Mouse (Mus musculus) inflammation-experienced regulatory T-cells, adult 6 months (primary cell): ENCODE results near the gene Sp2. TPM values are rescaled to one million over a fixed set of nuclear protein-coding genes. Genes with fewer than 3 reads are reported as not detected.
A peak's percentile ranks its signal among the peaks of the same experiment; 100 is the strongest.

ENCODE experiments used
- ATAC-seq: one replicate; pipeline ENCODE4 v1.8.0; 2017
- polyA plus RNA-seq, 3 experiments: library from polyadenylated mRNA; unstranded; fragments of 100-300 nt; shearing (Covaris generic); gene quantifications; one replicate each; pipeline ENCODE4 v1.2.1; 2017

Gene Sp2
- 10 to 100 TPM; 20.4 to 24.7 (median 20.9) TPM for polyA plus RNA-seq

- ATAC-seq = no peak
Observed at GRCm38 (mm10) chr11:96982859-96983258, at the start of gene Sp2. TSS of gene Sp2 (minus strand) at chr11:96982959.

- ATAC-seq = no peak
Observed at GRCm38 (mm10) chr11:97032499-97032898, 49.7 kb upstream of the Sp2 start.

- ATAC-seq = no peak
Observed at GRCm38 (mm10) chr11:97031977-97032376, 49.2 kb upstream of the Sp2 start.

- ATAC-seq = no peak
Observed at GRCm38 (mm10) chr11:97030426-97030825, 47.7 kb upstream of the Sp2 start.

- ATAC-seq = peak; percentile 78
Observed at GRCm38 (mm10) chr11:97029686-97030417, 47.1 kb upstream of the Sp2 start, which contains the start of gene Scrn2. TSS of gene Scrn2 (plus strand) at chr11:97029938.

GRCm38 (mm10) chr11:97025721-97026344 is 43.1 kb upstream of the Sp2 start:
- ATAC-seq = peak; percentile 63

- ATAC-seq = no peak
Observed at GRCm38 (mm10) chr11:97024977-97025376, 42.2 kb upstream of the Sp2 start.

- ATAC-seq = peak; percentile 56
Observed at GRCm38 (mm10) chr11:97021873-97022484, 39.2 kb upstream of the Sp2 start.

GRCm38 (mm10) chr11:97021121-97021765 is 38.5 kb upstream of the Sp2 start:
- no peak for ATAC-seq

- no peak for ATAC-seq
Observed at GRCm38 (mm10) chr11:97019345-97019708, 36.6 kb upstream of the Sp2 start.

- peak; percentile 35 for ATAC-seq
Observed at GRCm38 (mm10) chr11:97018583-97019344, 36.0 kb upstream of the Sp2 start.

GRCm38 (mm10) chr11:97017696-97018582 is 35.2 kb upstream of the Sp2 start:
- no peak for ATAC-seq

- ATAC-seq = no peak
Observed at GRCm38 (mm10) chr11:97013121-97013670, 30.4 kb upstream of the Sp2 start, which contains the start of gene Sp6. TSS of gene Sp6 (plus strand) at chr11:97013394.

GRCm38 (mm10) chr11:97009198-97009790 is 26.5 kb upstream of the Sp2 start:
- no peak for ATAC-seq

GRCm38 (mm10) chr11:97007093-97007794 is 24.5 kb upstream of the Sp2 start:
- ATAC-seq = peak; percentile 87

- ATAC-seq = no peak
Observed at GRCm38 (mm10) chr11:97003170-97003569, 20.4 kb upstream of the Sp2 start.

- ATAC-seq = no peak
Observed at GRCm38 (mm10) chr11:96997380-96997956, 14.7 kb upstream of the Sp2 start.

GRCm38 (mm10) chr11:96996773-96997379 is 14.1 kb upstream of the Sp2 start:
- peak; percentile 18 for ATAC-seq
